Mouse (Mus musculus) gastrocnemius, postnatal 10 days (tissue): Measurements from ENCODE around the gene Dtl. TPM values are rescaled to one million over a fixed set of nuclear protein-coding genes. Genes with fewer than 3 reads are reported as not detected.
"Not testable (repeated sequence)": the region's sequence is repeated elsewhere in the genome, so short reads cannot be mapped to it uniquely, and the experiment has no call there.

Source experiments
- DNase-seq: peaks from one replicate; pipeline ENCODE4 v3.0.0; 2021; ENCODE audit warnings: mixed read lengths
- total RNA-seq, 2 experiments: library from RNA; stranded (reverse); gene quantifications; 2 replicates each; pipeline ENCODE4 v1.2.3; 2021

The Dtl gene
- total RNA-seq, 2 experiments from 2014 or later = 3.4 to 5.7 TPM

DNA sequence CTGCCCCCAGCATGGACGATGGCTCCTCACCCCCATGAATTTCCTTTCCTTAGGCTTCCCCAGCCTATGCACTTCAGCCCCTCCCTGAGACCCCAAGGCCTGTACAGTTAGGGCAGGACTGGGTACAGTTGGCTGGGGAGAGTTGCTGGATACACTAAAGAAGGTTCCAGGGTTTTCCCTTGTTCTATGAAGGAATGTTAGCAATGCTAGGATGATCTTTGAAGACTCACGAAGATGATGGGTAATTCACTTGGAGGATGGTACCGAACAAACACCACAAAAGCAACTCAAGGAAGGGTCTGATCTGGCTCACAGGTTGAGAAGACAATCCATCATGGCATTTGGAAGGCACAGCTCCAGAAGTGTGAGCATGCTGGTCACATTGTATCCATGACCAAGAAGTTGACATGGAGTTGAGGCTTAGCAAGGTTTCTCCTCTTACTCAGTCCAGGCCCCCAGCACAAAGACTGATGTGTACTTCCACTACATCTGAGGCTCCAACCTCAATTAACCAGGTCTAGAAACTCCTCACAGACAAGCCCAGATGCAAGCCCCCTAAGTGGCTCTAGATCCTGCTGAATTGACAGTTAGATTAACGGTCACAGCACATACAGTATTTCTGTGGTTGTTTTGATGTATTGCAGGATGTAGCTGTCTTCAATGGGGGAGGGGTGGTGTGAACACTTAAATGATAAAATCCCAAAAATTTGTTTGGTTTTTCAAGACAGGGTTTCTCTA is 55.8 kb downstream of the Dtl start:
- no peak for DNase-seq

DNA sequence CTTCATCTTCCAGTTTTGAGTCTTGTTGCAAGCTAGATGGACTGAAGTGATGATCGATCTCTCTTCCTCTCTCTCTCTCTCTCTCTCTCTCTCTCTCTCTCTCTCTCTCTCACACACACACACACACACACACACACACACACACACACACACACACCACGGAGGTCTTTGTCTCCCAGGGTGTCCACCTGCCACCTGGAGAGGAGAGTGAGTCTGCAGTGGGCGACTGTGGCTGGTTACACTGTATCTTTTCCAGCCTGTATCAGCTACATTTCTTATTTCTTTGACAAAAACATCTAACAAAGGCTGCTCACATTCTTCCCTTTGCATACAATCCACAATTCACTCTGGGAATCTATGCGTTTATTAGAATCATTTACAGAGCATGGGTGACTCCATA is 56.4 kb downstream of the Dtl start:
- no peak for DNase-seq

DNA sequence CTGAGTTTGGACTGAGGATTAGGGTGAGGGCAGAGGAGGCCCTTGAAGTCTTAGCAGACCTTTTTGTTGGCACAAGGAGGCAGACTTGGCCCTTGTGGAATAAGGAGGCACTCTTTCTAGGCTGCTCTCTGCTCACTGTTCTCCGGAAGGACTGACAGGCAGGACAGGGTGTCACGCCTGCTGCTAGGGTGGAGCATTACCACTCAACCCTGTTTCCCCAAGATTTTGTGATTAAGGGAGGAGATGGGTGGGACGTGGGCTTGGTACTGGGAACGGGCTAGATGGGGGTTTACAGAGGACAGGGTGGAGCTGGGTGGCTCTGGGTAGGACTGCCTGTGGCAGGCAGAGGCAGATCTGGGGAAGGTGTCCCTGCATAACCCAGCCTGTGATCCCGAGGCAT is 57.4 kb downstream of the Dtl start:
- no peak for DNase-seq

DNA sequence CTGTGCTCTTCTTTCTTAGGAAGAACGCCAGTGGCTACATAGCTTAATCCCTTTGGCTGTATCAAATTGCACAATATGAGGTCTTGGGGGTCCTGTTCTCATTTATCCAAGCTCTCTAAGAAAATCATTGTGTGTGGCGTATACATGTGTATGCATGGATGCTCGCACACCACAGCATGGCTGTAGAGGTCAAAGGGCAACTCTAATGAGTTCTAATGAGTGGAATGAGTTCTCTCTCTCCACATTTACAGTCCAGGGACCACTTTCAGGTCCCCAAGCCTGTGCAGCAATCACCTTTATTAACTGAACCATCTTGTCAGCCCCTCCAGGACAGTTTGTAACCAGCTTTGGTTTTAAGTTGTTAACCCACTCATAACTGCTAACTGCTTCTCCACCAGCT is 58.3 kb downstream of the Dtl start:
- no peak for DNase-seq

GRCm38 (mm10) chr1:191516351-191516750 is 59.0 kb downstream of the Dtl start:
- not testable (repeated sequence) for DNase-seq

- no peak for DNase-seq
Measured at GRCm38 (mm10) chr1:191513195-191513594, 62.1 kb downstream of the Dtl start.

DNA sequence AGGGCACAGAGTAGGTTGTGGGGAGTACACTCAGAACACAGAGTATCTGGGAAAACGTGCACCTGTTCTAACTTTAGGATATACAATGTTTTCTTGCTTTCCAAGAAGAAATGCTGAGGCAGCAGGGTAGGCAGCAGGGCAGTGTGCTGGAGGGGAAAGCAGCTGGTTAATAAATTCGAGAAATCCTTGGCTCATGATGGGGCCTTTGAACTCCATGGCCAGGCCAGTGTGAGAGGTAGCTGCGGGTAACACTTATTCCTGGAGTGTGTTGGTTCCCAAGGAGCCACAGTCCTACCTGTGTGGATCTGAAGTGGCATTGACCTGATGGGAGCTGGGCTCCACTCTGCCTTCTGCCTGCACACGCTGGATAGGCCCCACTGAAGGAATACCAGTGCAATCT is 63.0 kb downstream of the Dtl start:
- DNase-seq = no peak

DNA sequence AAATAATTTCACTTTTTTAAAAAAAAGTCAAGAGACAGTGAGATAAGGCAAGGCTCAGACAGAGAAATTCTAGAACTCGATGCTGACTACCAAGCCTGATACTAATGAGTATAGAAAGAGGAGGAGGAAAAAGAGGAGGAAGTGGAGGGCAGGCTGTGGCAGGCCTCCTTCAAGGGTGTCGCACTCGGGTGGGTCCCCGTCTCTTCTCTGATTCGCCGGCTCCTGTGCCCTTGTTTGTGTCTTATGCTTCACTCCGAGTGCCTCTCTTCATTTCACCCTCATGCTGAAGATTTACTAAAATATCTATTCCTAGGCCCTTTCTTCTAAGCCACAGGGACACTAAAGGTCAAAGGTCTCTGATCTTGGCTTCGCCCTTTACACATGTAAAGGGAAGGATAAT is 63.8 kb downstream of the Dtl start:
- no peak for DNase-seq

- no peak for DNase-seq
Measured at GRCm38 (mm10) chr1:191509865-191510264, 65.5 kb downstream of the Dtl start.

GRCm38 (mm10) chr1:191509131-191509530 is 66.2 kb downstream of the Dtl start:
- DNase-seq = no peak

DNA sequence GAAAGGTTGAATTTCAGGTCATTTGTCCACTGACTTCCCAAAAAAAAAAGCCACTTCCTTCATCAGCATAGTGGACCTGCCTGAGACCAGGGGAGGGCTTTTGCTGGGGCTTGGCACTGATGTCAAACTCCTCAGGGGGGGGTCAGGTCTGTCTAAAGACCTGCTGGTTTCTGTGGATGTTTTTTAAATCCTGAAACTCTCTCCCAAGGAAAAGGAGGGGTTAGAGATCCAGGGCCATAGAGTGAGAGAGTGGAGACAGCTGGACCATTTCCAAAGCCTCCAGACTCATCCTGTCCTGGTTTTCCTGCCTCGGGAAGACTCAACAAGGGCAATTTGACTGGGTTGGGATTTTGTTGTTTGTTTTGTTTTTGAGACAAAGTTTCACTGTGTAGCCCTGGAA is 68.6 kb downstream of the Dtl start:
- DNase-seq = no peak

GRCm38 (mm10) chr1:191499666-191500065 is 75.7 kb downstream of the Dtl start:
- no peak for DNase-seq

- DNase-seq = no peak
Measured at GRCm38 (mm10) chr1:191498271-191498955, 76.9 kb downstream of the Dtl start.

- no peak for DNase-seq
Measured at GRCm38 (mm10) chr1:191496676-191497075, 78.7 kb downstream of the Dtl start.

GRCm38 (mm10) chr1:191495051-191495467 is 80.3 kb downstream of the Dtl start:
- DNase-seq = no peak

DNA sequence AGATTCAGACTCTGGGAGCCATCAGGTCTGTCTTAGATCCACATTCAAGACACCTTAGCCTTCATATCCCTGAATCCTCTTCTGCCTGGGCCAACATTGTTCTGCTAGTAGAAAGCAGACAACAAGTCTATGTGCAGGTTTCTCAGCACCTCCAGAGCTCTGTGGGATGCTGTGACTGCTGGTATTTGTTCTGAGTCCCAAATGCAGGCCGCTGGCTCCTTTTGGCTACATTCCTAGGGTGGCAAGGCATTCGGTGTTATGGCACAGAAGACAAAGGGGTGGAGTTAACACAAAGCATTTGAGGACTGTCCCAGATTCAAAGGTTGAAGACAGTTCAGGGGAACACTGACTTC is 81.1 kb downstream of the Dtl start:
- DNase-seq = no peak

GRCm38 (mm10) chr1:191493476-191494302 is 81.7 kb downstream of the Dtl start:
- no peak for DNase-seq

GRCm38 (mm10) chr1:191490446-191490845 is 84.9 kb downstream of the Dtl start:
- DNase-seq = no peak

Other genes starting within 250 kb of the Dtl start
- gene Tmem206, start 249.6 kb downstream of the Dtl start, total RNA-seq = 1 to 10 TPM; 2.3 to 4.6 TPM
- 10 to 100 TPM; 68.2 to 69.3 TPM for gene Ppp2r5a, start 172.3 kb downstream of the Dtl start, total RNA-seq
- 10 to 100 TPM; 11.9 to 17.7 TPM for gene Ints7, start 92 bp upstream of the Dtl start, total RNA-seq
- gene Lpgat1, start 142.3 kb upstream of the Dtl start, total RNA-seq = 10 to 100 TPM; 23.7 to 29.4 TPM
- 1 to 10 TPM; 4.7 to 4.9 TPM for gene Nek2, start 245.9 kb upstream of the Dtl start, total RNA-seq